Mouse (Mus musculus) neural tube, embryonic 10.5 days (tissue): ENCODE measurements around the gene Gm5901.
A peak's percentile ranks its signal among the peaks of the same experiment; 100 is the strongest.

Source experiments
- DNase-seq: peaks from one replicate; pipeline ENCODE4 v3.0.0-alpha.2; 2017; ENCODE audit warnings: low spot score; ENCODE audit errors: extremely low spot score

Gm5901 gene

GRCm38 (mm10) chr7:105404268-105404667, 29.4 kb downstream of the Gm5901 start, which contains the start of gene Cnga4:
Gene Cnga4 (plus strand): TSS chr7:105404568.
- DNase-seq = no peak

GRCm38 (mm10) chr7:105406322-105406721, 31.5 kb downstream of the Gm5901 start:
- no peak for DNase-seq

GRCm38 (mm10) chr7:105411874-105412632, 37.2 kb downstream of the Gm5901 start:
- peak; percentile 79 for DNase-seq

- no peak for DNase-seq
Observed at GRCm38 (mm10) chr7:105414385-105414784, 39.5 kb downstream of the Gm5901 start.

GRCm38 (mm10) chr7:105416529-105416928, 41.7 kb downstream of the Gm5901 start:
- no peak for DNase-seq

- no peak for DNase-seq
Observed at GRCm38 (mm10) chr7:105418106-105418505, 43.3 kb downstream of the Gm5901 start.

- DNase-seq = no peak
Observed at GRCm38 (mm10) chr7:105420903-105421302, 46.1 kb downstream of the Gm5901 start.

GRCm38 (mm10) chr7:105424368-105424767, 49.5 kb downstream of the Gm5901 start:
- no peak for DNase-seq

GRCm38 (mm10) chr7:105425424-105426043, 50.7 kb downstream of the Gm5901 start, which contains the start of gene Cckbr:
Gene Cckbr (plus strand): TSS chr7:105425731.
- DNase-seq = peak; percentile 38

- DNase-seq = peak; percentile 36
Observed at GRCm38 (mm10) chr7:105426051-105426450, 51.2 kb downstream of the Gm5901 start.
